Mouse (Mus musculus): Measurements from ENCODE around the gene Taf1d. TPM values are rescaled to one million over a fixed set of nuclear protein-coding genes. Genes with fewer than 3 reads are reported as not detected.
A peak's percentile ranks its signal among the peaks of the same experiment; 100 is the strongest.
"Not testable (repeated sequence)": the region's sequence is repeated elsewhere in the genome, so short reads cannot be mapped to it uniquely, and the experiment has no call there.

The Taf1d gene
- total RNA-seq, 4 experiments from 2014 or later: 69.0 to 109 (median 76.8) TPM

DNA sequence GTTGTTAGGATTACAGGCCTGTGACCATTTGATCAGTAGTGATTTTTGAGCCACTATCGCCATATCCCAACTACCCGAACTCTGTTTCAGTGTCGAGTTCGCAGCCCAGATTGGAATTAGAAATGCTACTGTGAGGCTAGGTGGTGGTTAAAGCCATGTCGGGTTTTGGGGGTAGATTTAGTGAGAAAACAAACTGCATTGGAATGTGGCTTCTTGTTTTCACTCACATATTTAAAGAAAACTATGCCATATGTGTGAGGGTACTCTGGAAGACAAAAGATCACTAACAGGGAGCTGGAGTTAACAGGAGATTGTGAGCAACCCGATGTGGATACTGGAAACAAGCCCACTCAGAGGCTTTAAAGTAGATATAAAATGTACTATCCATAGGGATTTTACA is 1.2 kb downstream of the Taf1d start:
- no peak for DNase-seq (ENCODE audit: low spot score in 2 of 2)

DNA sequence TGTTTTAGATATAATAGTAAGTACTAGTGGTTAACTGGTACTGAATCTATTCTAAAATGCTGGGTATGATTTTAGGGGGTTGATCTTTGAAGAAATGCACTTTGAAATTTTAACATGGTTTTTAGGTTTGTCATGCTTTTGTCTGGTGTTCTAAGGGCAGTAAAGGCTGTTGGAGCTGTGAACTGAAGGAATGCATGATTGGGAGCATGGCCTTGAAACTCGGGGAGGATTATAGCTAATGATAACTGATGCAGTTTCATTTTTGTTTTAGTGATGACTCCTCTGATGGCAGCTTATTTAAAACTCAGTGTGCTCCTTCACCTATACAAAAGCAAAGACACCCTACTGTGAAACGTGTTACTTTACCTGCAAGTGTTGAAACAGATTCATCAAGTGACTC is 2.2 kb downstream of the Taf1d start:
- DNase-seq (ENCODE audit: low spot score in 2 of 2): no peak

DNA sequence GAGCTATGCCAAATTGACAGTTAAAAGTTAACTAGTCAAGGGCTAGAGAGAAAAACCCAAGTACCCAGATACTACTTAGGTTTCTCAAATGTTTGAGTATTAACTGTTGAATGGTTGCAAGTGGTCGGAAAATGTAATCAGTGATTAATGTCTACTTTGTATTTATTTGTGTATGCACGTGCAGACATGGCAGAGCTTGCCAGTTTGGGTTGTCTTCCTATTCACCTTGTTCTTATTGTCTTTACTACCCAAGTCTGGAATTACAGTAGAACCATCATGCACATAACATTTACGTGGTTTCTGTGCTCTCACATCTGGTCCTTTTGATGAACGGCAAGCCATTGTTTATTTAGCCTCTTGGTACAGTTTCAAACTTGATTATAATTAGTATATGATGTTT is 3.4 kb downstream of the Taf1d start:
- no peak for DNase-seq (ENCODE audit: low spot score in 2 of 2)

DNA sequence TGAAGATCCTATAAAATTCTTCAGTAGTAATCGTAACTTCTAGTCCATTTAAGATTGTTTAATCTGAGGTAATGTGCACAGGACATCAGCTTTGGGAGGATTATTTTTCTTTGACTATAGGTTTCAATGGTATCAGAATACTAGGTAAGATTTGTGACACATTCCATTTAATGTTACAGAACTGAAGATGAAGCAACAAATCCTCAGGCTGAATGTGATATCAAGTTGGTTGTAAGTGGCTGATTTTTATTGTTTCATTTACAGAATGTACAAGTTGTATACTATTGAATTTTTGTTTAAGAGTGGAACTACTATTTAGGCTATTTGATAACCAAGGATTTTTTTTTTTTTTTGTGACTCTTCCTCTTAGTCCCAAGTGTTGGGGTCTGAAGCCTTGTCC is 4.2 kb downstream of the Taf1d start:
- no peak for DNase-seq (ENCODE audit: low spot score in 2 of 2)

DNA sequence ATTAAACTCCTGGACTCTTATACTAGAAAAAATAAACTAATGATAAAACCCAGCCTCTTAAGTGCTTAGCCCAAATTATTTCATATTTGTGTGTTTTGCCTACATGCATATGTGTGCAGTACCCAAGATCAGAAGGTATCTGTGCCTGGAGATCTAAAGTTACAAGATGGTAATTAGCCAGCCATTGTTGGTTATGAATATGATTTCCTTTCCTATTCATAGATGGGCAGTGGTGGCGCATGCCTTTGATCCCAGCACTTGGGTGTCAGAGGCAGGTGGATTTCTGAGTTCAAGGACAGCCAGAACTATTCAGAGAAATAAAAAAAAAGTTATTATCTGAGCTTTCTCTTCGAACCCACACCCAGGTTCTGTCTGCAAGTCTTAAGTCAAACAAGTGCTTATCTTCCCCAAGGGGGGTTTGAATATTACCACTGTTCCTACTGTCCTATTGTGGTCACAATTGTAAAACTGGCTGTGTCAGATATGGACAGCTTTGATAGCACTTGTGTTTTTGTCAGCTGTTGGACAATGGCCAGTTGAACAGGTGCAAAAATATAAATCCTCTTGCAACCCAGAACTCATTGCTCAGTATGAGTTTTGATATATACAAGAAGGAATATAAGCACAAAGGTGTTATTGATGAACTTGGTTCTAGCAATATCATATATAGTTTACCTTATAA is 6.2 kb downstream of the Taf1d start:
- DNase-seq (ENCODE audit: low spot score in 2 of 2): no peak

DNA sequence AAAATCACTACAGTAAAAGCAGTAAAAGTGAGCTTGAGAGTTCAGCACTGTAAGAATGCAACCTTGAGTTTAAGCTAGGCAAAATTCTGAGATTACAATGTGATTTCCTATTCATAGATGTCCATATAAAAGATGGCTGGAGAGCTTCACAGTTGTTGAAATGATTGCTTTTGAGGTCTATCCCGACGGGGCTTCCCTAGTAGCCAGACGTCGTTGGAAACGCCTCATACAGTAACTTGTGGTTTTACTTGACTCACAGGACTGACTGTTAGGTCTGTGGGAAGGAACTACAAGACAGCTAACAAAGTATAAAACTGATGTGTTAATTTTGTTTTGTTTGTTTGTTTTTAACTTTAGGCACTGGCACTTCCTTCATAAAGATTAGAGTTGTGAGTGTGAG is 7.6 kb downstream of the Taf1d start:
- no peak for DNase-seq (ENCODE audit: low spot score in 2 of 2)

DNA sequence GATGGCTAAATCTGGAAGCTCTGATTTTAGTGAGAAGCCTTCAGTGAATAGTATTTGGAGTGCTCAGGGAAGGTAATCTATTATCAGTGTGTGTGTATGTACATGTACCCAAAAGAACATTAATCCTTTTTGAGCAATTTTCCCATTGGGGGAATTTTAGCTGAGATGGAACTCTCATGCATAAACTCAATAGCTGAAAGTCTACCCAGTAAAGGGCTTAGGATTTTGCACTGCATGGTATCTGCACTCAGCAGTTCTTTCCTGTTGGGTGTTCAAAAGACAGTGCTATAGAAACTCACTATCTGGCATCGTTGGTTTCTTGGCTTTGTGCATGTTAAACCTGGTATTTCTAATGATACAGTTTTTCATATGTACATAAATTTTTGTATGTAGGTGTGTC is 8.6 kb downstream of the Taf1d start:
- no peak for DNase-seq (ENCODE audit: low spot score in 2 of 2)

DNA sequence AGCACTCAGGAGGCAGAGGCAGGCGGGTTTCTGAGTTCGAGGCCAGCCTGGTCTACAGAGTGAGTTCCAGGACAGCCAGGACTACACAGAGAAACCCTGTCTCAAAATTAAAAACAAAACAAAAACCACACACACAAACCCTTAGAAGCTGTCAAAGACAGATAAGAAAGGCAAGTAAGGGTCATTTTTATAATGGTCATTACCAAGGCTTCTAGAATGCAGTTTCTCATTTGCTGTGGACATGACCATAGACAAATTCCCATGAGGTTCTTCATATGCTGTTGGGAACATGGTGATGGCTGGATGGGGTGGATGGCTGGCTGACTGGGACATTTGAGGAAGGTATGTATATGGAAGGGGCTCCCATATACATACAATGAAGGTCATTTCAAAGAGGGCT is 10.3 kb downstream of the Taf1d start:
- DNase-seq (ENCODE audit: low spot score in 2 of 2): not testable (repeated sequence)

DNA sequence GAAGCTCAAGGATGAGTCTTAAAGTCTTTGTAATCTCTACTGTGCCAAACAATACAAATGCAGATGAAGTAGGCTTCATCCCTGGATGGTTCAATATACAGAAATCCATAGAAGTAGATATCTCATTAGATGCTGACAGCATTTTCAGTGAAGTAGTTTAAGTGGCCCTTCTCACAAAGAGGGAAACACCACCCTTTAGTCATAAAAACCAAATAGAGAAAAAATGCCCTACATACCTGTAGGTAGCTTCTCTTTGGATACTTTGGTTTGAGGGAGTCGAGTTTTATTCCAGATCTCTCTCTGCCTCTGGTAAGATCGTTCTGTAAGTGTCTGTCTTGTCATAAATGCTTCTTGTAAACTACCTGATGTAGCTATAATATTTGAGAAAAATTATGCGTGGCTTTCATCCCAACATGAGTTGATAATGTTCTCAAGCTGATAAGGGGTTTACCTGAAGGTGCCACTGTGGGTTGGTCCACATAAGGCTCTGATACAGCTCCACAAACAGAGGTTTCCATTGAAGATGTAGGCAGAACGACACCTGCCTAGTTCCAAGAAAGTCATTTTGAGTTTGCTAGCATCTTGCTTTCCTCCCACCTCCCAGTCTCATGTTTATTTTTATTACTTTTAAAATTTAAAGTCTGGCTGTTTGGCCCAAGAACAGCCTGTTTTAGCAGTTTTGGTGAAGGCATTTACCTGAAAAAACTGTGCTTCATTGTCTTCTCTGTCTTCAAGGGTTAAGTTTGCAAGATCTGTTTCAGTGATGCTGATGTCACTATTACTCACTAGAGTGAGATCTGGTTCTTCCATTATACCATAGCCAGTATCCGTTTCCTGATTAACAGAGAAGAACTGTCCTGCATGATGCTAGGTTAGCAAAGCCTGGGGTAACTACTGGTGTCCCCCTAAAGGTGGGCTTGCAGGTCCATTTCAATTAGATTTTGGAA is 11.5 kb downstream of the Taf1d start:
- DNase-seq (ENCODE audit: low spot score in 2 of 2): no peak

DNA sequence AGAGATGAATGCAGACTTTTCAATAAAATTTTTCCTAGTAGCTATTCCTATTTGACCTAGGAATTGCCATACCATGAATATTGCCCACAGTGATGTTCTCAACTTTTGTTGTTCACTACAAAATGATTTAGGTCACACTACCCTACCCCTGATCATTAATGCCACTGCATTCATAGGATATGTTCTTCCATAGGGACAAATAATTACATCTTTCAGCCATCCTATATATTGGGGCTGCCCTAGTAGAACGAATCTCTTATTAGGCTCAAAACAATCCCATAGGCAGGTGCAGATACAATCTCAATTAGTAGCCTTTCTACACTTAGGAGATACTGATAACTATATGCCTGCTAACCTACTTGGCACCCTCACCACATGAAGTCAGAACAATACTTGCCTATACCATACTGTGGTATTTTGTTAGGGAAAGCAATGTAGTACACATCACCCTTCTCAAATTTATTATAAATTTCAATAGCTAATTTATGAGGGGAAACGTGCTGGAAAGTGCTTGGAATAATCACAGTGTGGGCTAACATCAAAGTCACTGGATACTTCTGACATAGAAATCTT is 12.2 kb downstream of the Taf1d start:
- no peak for DNase-seq (ENCODE audit: low spot score in 2 of 2)

DNA sequence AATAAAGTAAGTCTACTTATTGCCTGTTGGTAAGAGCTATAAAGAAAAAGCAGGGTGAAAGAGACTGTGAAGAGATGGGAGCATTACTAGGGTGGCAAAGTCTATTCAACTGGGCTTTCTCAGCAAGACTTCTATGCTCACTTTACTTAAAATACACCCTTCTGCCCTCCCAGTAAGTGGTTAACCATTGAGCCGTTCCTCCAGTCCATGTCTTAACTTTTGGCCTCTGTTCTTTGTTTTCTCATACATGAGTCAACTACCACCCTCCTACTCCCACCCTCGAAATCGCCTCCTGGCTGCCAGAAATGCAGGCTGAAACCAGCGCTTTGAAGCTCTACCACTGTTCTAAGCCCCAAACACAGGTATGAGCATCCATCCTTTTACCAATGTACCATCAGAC is 31.8 kb downstream of the Taf1d start:
- no peak for DNase-seq (ENCODE audit: low spot score in 2 of 2)

DNA sequence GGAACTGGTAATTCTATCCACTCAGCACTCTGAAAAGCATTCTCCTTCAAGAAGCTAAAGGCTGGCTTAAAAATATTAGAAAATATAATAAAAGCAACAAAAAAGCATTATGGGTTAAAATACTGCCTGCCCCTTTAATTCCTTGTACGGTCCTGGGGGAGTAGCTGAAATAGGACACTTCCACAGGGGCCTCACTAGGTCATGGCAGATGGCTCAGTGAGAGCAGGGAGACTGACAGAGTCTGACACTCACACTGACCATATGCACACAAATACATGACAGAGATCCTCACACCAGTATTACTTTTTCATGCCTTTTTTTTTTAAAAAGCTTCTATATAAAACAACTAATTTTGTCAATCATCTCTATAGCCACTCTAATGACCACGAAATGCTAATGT is 43.9 kb downstream of the Taf1d start:
- no peak for DNase-seq (ENCODE audit: low spot score in 2 of 2)

DNA sequence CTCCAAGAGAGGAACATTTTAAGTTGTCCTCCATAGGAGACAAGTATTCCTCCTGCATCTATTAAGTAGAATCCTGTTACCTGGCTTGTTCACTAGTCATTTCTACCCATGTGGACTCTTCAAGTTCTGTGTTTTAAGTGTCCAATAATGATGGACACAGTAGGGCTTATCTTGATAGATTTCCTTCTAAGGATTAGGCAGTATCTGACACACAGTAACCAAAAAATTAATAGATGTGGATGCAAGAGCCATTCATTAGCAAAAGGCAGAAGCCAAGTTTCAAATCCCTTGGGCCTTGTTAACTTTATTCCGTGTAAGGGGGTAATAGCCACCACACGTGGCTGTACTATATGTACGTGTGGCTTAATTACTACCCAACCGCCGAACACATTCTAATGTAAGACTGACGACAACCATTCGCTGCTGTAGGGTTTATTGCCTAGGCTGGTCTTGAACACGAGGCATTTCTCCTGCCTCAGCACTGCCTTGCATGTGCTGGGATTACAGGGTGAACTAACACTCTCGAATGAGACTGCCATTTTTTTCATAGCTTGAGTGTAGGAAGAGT is 51.0 kb downstream of the Taf1d start:
- DNase-seq (ENCODE audit: low spot score in 2 of 2): no peak

DNA sequence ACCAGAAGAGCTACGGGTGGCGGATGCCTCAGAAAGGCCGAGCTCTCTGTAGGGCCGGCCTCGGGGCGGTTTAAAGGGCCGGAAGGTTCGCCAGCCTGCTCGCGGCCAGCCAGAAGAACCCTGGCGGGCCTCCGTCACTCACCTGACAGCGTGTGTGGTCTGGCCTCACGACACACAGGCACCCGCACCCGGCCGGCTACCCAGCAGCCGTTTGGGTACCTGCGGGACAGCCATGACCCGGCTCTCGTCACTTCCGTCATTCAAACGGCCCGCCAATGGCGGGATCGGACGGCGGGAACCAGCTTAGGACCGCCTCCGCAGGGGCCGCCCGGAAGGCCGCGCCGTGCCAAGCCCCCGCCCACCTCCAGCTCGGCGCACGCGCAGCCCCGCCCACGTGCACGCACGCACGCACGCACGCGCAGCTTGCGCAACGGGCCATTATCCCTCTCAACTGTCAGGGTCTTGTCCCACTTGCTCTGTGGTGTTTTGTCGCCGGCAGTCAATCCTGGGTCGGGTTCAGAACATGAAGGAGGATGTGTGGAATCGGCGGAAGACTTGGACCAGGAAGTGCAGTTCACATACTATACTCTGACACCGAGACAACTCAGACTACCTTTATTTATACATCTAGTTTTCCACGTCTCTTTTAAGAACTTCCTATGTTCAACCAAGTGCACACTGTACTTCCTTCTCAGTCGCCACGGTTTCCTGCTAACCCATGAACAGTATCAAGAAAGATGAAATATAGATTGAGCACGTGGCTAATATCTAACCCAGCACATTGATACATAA is 51.7 kb downstream of the Taf1d start, which contains the start of gene Cep295:
Gene Cep295 (minus strand): TSS at position 305 of the 792 bp plus-strand sequence.
- DNase-seq (ENCODE audit: low spot score in 2 of 2): peak; percentile 92 to 94

DNA sequence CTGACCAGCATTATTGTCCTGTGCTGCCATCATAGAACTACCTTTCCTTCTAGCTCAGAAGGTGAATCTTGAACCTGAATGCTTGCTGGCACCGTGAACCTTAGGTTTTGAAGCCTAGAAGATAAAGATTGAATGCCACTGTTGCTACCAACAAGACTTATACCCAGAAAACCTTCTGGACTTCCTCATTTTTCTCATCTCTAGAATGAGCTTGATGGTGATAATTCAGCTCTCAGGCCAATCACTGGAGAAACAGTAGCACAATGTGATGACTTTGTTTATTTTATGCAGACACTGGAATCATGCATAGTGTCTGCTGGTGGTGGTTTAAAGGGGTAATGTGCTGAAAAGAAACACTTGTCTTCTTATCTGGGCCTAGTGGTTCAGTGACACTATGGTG is 58.8 kb downstream of the Taf1d start:
- DNase-seq (ENCODE audit: low spot score in 2 of 2): no peak

DNA sequence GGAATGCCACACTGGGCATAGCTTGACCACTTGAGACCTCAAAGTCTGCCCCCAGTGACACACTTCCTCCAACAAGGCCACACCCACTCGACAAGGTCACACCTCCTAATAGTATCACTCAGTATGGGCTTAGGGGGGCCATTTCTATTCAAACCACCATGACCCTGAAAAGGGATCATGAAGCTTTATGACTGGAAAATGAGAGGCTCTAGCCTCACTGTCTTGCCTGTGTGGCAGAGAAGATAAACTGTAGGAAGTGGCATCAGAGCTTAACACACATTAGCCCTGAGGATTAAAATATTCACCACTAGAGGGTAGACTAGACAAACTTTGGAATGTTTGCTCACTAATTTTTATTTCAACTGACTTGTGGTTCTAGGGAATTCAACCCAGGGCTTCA is 59.8 kb downstream of the Taf1d start:
- DNase-seq (ENCODE audit: low spot score in 2 of 2): no peak

DNA sequence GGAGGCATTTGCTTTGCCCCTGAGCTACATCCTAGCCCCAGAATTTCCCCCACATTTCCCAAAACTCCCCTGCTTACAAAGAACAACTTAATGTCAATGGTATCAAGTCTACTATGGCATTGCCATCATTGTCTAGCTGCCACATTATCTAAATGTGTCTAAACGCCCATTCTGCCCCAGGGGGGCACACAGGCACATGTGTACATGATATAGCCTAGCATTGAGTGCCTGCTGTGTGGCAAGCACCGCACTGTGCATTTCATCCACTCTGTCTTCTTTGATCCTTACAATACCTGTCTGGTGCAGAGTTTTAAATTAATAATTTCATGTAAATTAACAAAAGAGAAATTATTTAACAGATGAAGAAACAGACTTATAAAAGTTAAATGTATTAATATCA is 60.2 kb downstream of the Taf1d start:
- DNase-seq (ENCODE audit: low spot score in 2 of 2): no peak

Measured in gastrocnemius, adult 8-10 months (tissue).